Mouse (Mus musculus): ENCODE measurements at regions not wholly inside any gene's neighbourhood (a gene's known extent, or its start where the extent isn't known, plus 50 kb on each side); places are given as distances from the start of the nearest gene placed in this dataset.
A peak's percentile ranks its signal among the peaks of the same experiment; 100 is the strongest.

DNA sequence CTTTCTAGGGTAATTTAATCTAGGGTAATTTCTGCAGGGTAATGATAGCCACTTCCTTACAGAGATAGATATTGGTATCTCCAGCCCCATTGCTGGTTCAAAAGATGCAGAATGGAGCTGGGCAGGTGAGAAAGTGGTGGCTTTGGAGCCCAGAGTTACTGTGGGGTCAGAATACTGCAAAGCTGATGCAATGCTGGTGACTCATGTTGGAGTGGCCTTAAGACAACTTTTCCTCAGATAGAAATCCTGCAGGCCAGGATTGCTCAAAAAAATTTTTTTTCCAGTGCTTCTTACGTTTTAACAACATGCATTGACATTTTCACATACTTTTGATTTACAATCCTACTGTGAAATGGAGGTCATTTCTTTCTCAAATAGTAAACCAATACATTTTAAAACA, 305.8 kb downstream of the Isl1 start:
- DNase-seq: no peak

GRCm38 (mm10) chr13:116002391-116002899, 307.0 kb downstream of the Isl1 start:
- DNase-seq: peak; percentile 74

- DNase-seq: no peak
Measured at GRCm38 (mm10) chr13:115990591-115990990, 318.9 kb downstream of the Isl1 start.

DNA sequence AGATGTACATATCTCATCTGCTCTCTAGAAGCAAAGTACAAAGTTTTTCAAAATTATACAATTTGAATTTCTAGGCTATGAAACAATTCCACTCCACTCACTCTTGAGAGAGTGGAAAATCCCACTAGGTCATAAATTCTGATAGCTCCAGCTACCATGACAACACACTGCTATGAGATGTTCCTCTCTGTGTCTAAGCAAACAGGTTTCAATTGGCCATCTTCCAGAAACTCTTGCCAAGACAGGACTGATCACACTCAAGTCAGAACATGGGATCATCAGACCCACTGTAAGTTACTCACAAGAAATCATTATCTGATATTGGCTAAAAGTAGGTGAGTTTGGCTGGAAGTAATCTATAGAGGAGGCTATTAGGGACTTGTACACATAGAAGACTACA, 320.4 kb downstream of the Isl1 start:
- DNase-seq: no peak

- no peak for DNase-seq
Measured at GRCm38 (mm10) chr13:115986282-115986681, 323.2 kb downstream of the Isl1 start.

DNA sequence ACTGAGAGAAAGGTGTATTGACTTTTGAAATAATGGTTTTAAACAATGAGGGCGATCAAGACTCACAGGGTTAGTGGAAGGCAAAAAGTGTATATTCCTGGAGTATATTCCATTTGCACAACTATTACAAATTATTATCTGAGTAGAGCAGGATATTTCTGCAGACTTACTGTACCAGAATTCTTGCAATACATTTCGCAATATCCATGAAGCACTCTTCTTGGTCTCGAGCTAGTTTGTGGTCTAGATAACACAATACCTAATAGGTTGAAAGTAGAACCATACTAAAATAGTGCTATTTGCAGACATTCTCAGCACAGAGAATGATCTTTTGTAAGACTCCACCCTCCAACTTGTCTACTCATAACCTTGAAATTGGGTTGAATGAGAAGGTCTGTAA, 323.8 kb downstream of the Isl1 start:
- no peak for DNase-seq

DNA sequence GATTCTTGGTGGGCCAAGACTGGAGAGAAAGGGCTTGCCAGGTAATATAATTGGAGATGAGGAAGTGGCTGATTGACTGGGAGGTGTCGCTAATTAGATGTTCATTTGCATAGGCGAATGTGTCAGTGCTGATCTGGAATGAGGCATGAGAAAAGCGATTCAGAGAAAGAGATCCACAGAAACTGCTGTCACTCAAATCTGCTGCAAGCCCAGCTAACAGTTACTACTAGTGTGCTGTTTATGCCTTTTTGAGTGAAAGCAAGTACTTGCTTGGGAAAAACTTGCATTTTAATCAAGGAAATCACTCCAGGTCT, 331.6 kb downstream of the Isl1 start:
- DNase-seq: no peak

- DNase-seq: no peak
Measured at GRCm38 (mm10) chr13:115977118-115977889, 332.2 kb downstream of the Isl1 start.

All from right cerebral cortex, postnatal 4 days (tissue).